Mouse (Mus musculus): ENCODE measurements around the gene Aff3. TPM values are rescaled to one million over a fixed set of nuclear protein-coding genes. Genes with fewer than 3 reads are reported as not detected.

Gene Aff3
- polyA plus RNA-seq, 1 experiment from 2014 or later = 0.38 TPM

GRCm38 (mm10) chr1:38562397-38563199 lies 102.2 kb downstream of the Aff3 start:
- H3K9ac ChIP-seq (ENCODE audit: low read depth, low read length) = no peak overlapping the region
- H3K27me3 ChIP-seq (ENCODE audit: control insufficient read depth, insufficient read depth, low read depth, low read length) = no peaks in the 10 kb centered on the region
- ATAC-seq (ENCODE audit: low read depth) = no peak
- H3K4me3 ChIP-seq (ENCODE audit: low read depth, low read length) = no peak overlapping the region
- no peaks in the 10 kb centered on the region for H3K36me3 ChIP-seq (ENCODE audit: control insufficient read depth, insufficient read depth)
- no peak overlapping the region for H3K27ac ChIP-seq (ENCODE audit: low read length)
- H3K9me3 ChIP-seq (replicated peaks; ENCODE audit: control insufficient read depth, low read length) = no peaks in the 10 kb centered on the region
- no peak overlapping the region for H3K4me2 ChIP-seq (ENCODE audit: low read depth, low read length)
- H3K4me1 ChIP-seq (ENCODE audit: control insufficient read depth, low read depth, low read length) = no peaks in the 10 kb centered on the region
- 51% methylated on average over 11 of the region's 11 CpGs for WGBS (ENCODE audit: insufficient replicate concordance)

GRCm38 (mm10) chr1:38561331-38561730 lies 103.4 kb downstream of the Aff3 start:
- Histone ChIP-seq H3K36me3 (ENCODE audit: control insufficient read depth, insufficient read depth) (no peaks in the 10 kb centered on the region), H3K9ac (ENCODE audit: low read depth, low read length) (no peak overlapping the region), H3K27me3 (ENCODE audit: control insufficient read depth, insufficient read depth, low read depth, low read length) (no peaks in the 10 kb centered on the region), H3K9me3 (replicated peaks; ENCODE audit: control insufficient read depth, low read length) (no peaks in the 10 kb centered on the region), H3K27ac (ENCODE audit: low read length) (no peak overlapping the region), H3K4me3 (ENCODE audit: low read depth, low read length) (no peak overlapping the region), H3K4me2 (ENCODE audit: low read depth, low read length) (no peak overlapping the region), H3K4me1 (ENCODE audit: control insufficient read depth, low read depth, low read length) (no peaks in the 10 kb centered on the region)
- WGBS (ENCODE audit: insufficient replicate concordance) = 53% methylated on average over 7 of the region's 7 CpGs
- no peak for ATAC-seq (ENCODE audit: low read depth)

- no peak overlapping the region for H3K4me2 ChIP-seq (ENCODE audit: low read depth, low read length)
- no peak overlapping the region for H3K4me3 ChIP-seq (ENCODE audit: low read depth, low read length)
- no peaks in the 10 kb centered on the region for H3K4me1 ChIP-seq (ENCODE audit: control insufficient read depth, low read depth, low read length)
- no peaks in the 10 kb centered on the region for H3K36me3 ChIP-seq (ENCODE audit: control insufficient read depth, insufficient read depth)
- 58% methylated on average over 9 of the region's 9 CpGs for WGBS (ENCODE audit: insufficient replicate concordance)
- no peak overlapping the region for H3K27ac ChIP-seq (ENCODE audit: low read length)
- no peak overlapping the region for H3K9ac ChIP-seq (ENCODE audit: low read depth, low read length)
- no peaks in the 10 kb centered on the region for H3K9me3 ChIP-seq (replicated peaks; ENCODE audit: control insufficient read depth, low read length)
- ATAC-seq (ENCODE audit: low read depth) = no peak
- H3K27me3 ChIP-seq (ENCODE audit: control insufficient read depth, insufficient read depth, low read depth, low read length) = no peaks in the 10 kb centered on the region
Observed at GRCm38 (mm10) chr1:38560666-38561065, 104.1 kb downstream of the Aff3 start.

GRCm38 (mm10) chr1:38557615-38558014 lies 107.1 kb downstream of the Aff3 start:
- 22% methylated on average over 8 of the region's 8 CpGs for WGBS (ENCODE audit: insufficient replicate concordance)
- Histone ChIP-seq H3K4me2 (ENCODE audit: low read depth, low read length) (no peak overlapping the region), H3K9ac (ENCODE audit: low read depth, low read length) (no peak overlapping the region), H3K27ac (ENCODE audit: low read length) (no peak overlapping the region), H3K36me3 (ENCODE audit: control insufficient read depth, insufficient read depth) (no peaks in the 10 kb centered on the region), H3K9me3 (replicated peaks; ENCODE audit: control insufficient read depth, low read length) (no peaks in the 10 kb centered on the region), H3K27me3 (ENCODE audit: control insufficient read depth, insufficient read depth, low read depth, low read length) (no peaks in the 10 kb centered on the region), H3K4me3 (ENCODE audit: low read depth, low read length) (no peak overlapping the region), H3K4me1 (ENCODE audit: control insufficient read depth, low read depth, low read length) (no peaks in the 10 kb centered on the region)
- no peak for ATAC-seq (ENCODE audit: low read depth)

- no peaks in the 10 kb centered on the region for H3K4me1 ChIP-seq (ENCODE audit: control insufficient read depth, low read depth, low read length)
- no peak overlapping the region for H3K4me2 ChIP-seq (ENCODE audit: low read depth, low read length)
- no peak overlapping the region for H3K9ac ChIP-seq (ENCODE audit: low read depth, low read length)
- no peak overlapping the region for H3K4me3 ChIP-seq (ENCODE audit: low read depth, low read length)
- no peaks in the 10 kb centered on the region for H3K9me3 ChIP-seq (replicated peaks; ENCODE audit: control insufficient read depth, low read length)
- no peak overlapping the region for H3K27ac ChIP-seq (ENCODE audit: low read length)
- 52% methylated on average over 3 of the region's 3 CpGs for WGBS (ENCODE audit: insufficient replicate concordance)
- ATAC-seq (ENCODE audit: low read depth) = no peak
- H3K27me3 ChIP-seq (ENCODE audit: control insufficient read depth, insufficient read depth, low read depth, low read length) = no peaks in the 10 kb centered on the region
- H3K36me3 ChIP-seq (ENCODE audit: control insufficient read depth, insufficient read depth) = no peaks in the 10 kb centered on the region
Observed at GRCm38 (mm10) chr1:38554546-38554945, 110.2 kb downstream of the Aff3 start.

- Histone ChIP-seq H3K4me1 (ENCODE audit: control insufficient read depth, low read depth, low read length) (no peaks in the 10 kb centered on the region), H3K27ac (ENCODE audit: low read length) (no peak overlapping the region), H3K9me3 (replicated peaks; ENCODE audit: control insufficient read depth, low read length) (no peaks in the 10 kb centered on the region), H3K36me3 (ENCODE audit: control insufficient read depth, insufficient read depth) (no peaks in the 10 kb centered on the region), H3K4me3 (ENCODE audit: low read depth, low read length) (no peak overlapping the region), H3K27me3 (ENCODE audit: control insufficient read depth, insufficient read depth, low read depth, low read length) (no peaks in the 10 kb centered on the region), H3K4me2 (ENCODE audit: low read depth, low read length) (no peak overlapping the region), H3K9ac (ENCODE audit: low read depth, low read length) (no peak overlapping the region)
- 49% methylated on average over 6 of the region's 6 CpGs for WGBS (ENCODE audit: insufficient replicate concordance)
- no peak for ATAC-seq (ENCODE audit: low read depth)
Observed at GRCm38 (mm10) chr1:38553090-38553489, 111.7 kb downstream of the Aff3 start.

GRCm38 (mm10) chr1:38550579-38550978 lies 114.2 kb downstream of the Aff3 start:
- Histone ChIP-seq H3K9ac (ENCODE audit: low read depth, low read length) (no peak overlapping the region), H3K4me3 (ENCODE audit: low read depth, low read length) (no peak overlapping the region), H3K36me3 (ENCODE audit: control insufficient read depth, insufficient read depth) (no peaks in the 10 kb centered on the region), H3K4me2 (ENCODE audit: low read depth, low read length) (no peak overlapping the region), H3K4me1 (ENCODE audit: control insufficient read depth, low read depth, low read length) (no peaks in the 10 kb centered on the region), H3K27ac (ENCODE audit: low read length) (no peak overlapping the region), H3K9me3 (replicated peaks; ENCODE audit: control insufficient read depth, low read length) (no peaks in the 10 kb centered on the region), H3K27me3 (ENCODE audit: control insufficient read depth, insufficient read depth, low read depth, low read length) (no peaks in the 10 kb centered on the region)
- WGBS (ENCODE audit: insufficient replicate concordance) = 27% methylated on average over 13 of the region's 13 CpGs
- ATAC-seq (ENCODE audit: low read depth) = no peak

GRCm38 (mm10) chr1:38548671-38549661 lies 115.8 kb downstream of the Aff3 start:
- ATAC-seq (ENCODE audit: low read depth) = no peak
- 56% methylated on average over 8 of the region's 8 CpGs for WGBS (ENCODE audit: insufficient replicate concordance)
- H3K4me3 ChIP-seq (ENCODE audit: low read depth, low read length) = no peak overlapping the region
- H3K4me1 ChIP-seq (ENCODE audit: control insufficient read depth, low read depth, low read length) = no peaks in the 10 kb centered on the region
- no peak overlapping the region for H3K9ac ChIP-seq (ENCODE audit: low read depth, low read length)
- H3K9me3 ChIP-seq (replicated peaks; ENCODE audit: control insufficient read depth, low read length) = no peaks in the 10 kb centered on the region
- no peaks in the 10 kb centered on the region for H3K36me3 ChIP-seq (ENCODE audit: control insufficient read depth, insufficient read depth)
- no peaks in the 10 kb centered on the region for H3K27me3 ChIP-seq (ENCODE audit: control insufficient read depth, insufficient read depth, low read depth, low read length)
- no peak overlapping the region for H3K4me2 ChIP-seq (ENCODE audit: low read depth, low read length)
- H3K27ac ChIP-seq (ENCODE audit: low read length) = no peak overlapping the region

- no peaks in the 10 kb centered on the region for H3K27me3 ChIP-seq (ENCODE audit: control insufficient read depth, insufficient read depth, low read depth, low read length)
- H3K9me3 ChIP-seq (replicated peaks; ENCODE audit: control insufficient read depth, low read length) = no peaks in the 10 kb centered on the region
- no peak for ATAC-seq (ENCODE audit: low read depth)
- H3K27ac ChIP-seq (ENCODE audit: low read length) = no peak overlapping the region
- H3K4me1 ChIP-seq (ENCODE audit: control insufficient read depth, low read depth, low read length) = no peaks in the 10 kb centered on the region
- H3K9ac ChIP-seq (ENCODE audit: low read depth, low read length) = no peak overlapping the region
- no peak overlapping the region for H3K4me3 ChIP-seq (ENCODE audit: low read depth, low read length)
- H3K36me3 ChIP-seq (ENCODE audit: control insufficient read depth, insufficient read depth) = no peaks in the 10 kb centered on the region
- no peak overlapping the region for H3K4me2 ChIP-seq (ENCODE audit: low read depth, low read length)
- 66% methylated on average over 9 of the region's 9 CpGs for WGBS (ENCODE audit: insufficient replicate concordance)
Observed at GRCm38 (mm10) chr1:38547685-38548084, 117.1 kb downstream of the Aff3 start.
